Mouse (Mus musculus): ENCODE measurements around the gene Radil. TPM values are rescaled to one million over a fixed set of nuclear protein-coding genes. Genes with fewer than 3 reads are reported as not detected.

Gene Radil
- total and polyA plus RNA-seq, 3 experiments, result not detected

- peaks cover 36 to 77% of the 10 kb centered on the region in 2 experiments for H3K4me1 ChIP-seq (ENCODE audit: control insufficient read depth in 1 of 2, insufficient read depth in 2 of 2)
- H3K4me3 ChIP-seq (replicated peaks in 1 of 3; ENCODE audit: low read depth in 2 of 3, low read length in 2 of 3, poor library complexity in 1 of 3), result peak overlapping the region in 2 of 3 experiments; percentile 14 to 19
- no peak for DNase-seq (ENCODE audit: extremely low read depth)
- TF ChIP-seq EP300 (IDR thresholded peaks at IDR 0.05; ENCODE audit: low read length) (no peak), TBP (conservative IDR thresholded peaks at IDR 0.05; ENCODE audit: low read depth, low read length) (no peak), POLR2A (IDR thresholded peaks at IDR 0.05; ENCODE audit: low read depth, low read length) (no peak), UBTF (IDR thresholded peaks at IDR 0.05; ENCODE audit: low read depth, low read length) (no peak), CTCF (conservative IDR thresholded peaks at IDR 0.05 in 1 of 2, IDR thresholded peaks at IDR 0.05 in 1 of 2; ENCODE audit: low read depth in 2 of 2, low read length in 2 of 2) (no peak), IRF4 (IDR thresholded peaks at IDR 0.05; ENCODE audit: low read depth, low read length) (no peak), ELF1 (IDR thresholded peaks at IDR 0.05; ENCODE audit: low read depth, low read length) (no peak), JUND (conservative IDR thresholded peaks at IDR 0.05; ENCODE audit: low read depth, low read length) (no peak), SMC3 (IDR thresholded peaks at IDR 0.05; ENCODE audit: low read depth, low read length) (no peak), RAD21 (IDR thresholded peaks at IDR 0.05; ENCODE audit: low read depth, low read length) (no peak), GABPA (IDR thresholded peaks at IDR 0.05; ENCODE audit: insufficient replicate concordance, low read depth, low read length) (no peak), USF1 (IDR thresholded peaks at IDR 0.05; ENCODE audit: low read depth, low read length) (no peak), ZMIZ1 (IDR thresholded peaks at IDR 0.05; ENCODE audit: low read depth, low read length) (no peak), MYC (IDR thresholded peaks at IDR 0.05; ENCODE audit: low read depth, low read length) (no peak), E2F4 (IDR thresholded peaks at IDR 0.05; ENCODE audit: insufficient replicate concordance, low read depth, low read length) (no peak), MAX (IDR thresholded peaks at IDR 0.05; ENCODE audit: low read length) (no peak), HCFC1 (IDR thresholded peaks at IDR 0.05; ENCODE audit: low read depth, low read length) (no peak)
- in situ Hi-C loops (cut with MboI; ENCODE audit: low pct_ligation_motif_present, low pct_unique_long_range_greater_than_20kb, low sequenced_read_pairs), result loop anchor here (5.0 kb wide), 1 partner anchor 75 kb away; no protein-coding TSS in a partner anchor
- dilution Hi-C loops (cut with MboI; ENCODE audit: extremely low pct_ligation_motif_present, extremely low pct_unique_long_range_greater_than_20kb, low sequenced_read_pairs), result no loop called here
- peak overlapping the region; percentile 91 for H3K4me2 ChIP-seq (ENCODE audit: insufficient read depth, low read depth, poor library complexity, severe bottlenecking)
- peak overlapping the region; percentile 1; the same call in 1 of the 2 replicates for H3K9ac ChIP-seq (ENCODE audit: insufficient read depth, low read depth)
- H3K27ac ChIP-seq (ENCODE audit: insufficient read depth, low read depth), result peak overlapping the region; percentile 76
- H3K36me3 ChIP-seq (replicated peaks in 1 of 2; ENCODE audit: control insufficient read depth in 1 of 2, insufficient read depth in 1 of 2, low read length in 1 of 2), result peaks cover 5 to 74% of the 10 kb centered on the region in 2 experiments
- H3K79me2 ChIP-seq (replicated peaks; ENCODE audit: control insufficient read depth, extremely low read depth, insufficient read depth, poor library complexity, severe bottlenecking), result peaks cover 24% of the 10 kb centered on the region
- H3K9me3 ChIP-seq (replicated peaks; ENCODE audit: low read length), result no peaks in the 10 kb centered on the region
- H3K27me3 ChIP-seq (replicated peaks), result no peaks in the 10 kb centered on the region
These were observed 108.9 kb downstream of the Radil start for GRCm38 (mm10) chr5:142442045-142442440.

GRCm38 (mm10) chr5:142441332-142442044 is 109.4 kb downstream of the Radil start:
- peak overlapping the region; percentile 29 to 45 (median 44) for H3K4me3 ChIP-seq (replicated peaks in 1 of 3; ENCODE audit: low read depth in 2 of 3, low read length in 2 of 3, poor library complexity in 1 of 3)
- peaks cover 24% of the 10 kb centered on the region for H3K79me2 ChIP-seq (replicated peaks; ENCODE audit: control insufficient read depth, extremely low read depth, insufficient read depth, poor library complexity, severe bottlenecking)
- H3K27me3 ChIP-seq (replicated peaks), result no peaks in the 10 kb centered on the region
- H3K27ac ChIP-seq (ENCODE audit: insufficient read depth, low read depth), result peak overlapping the region; percentile 80
- H3K4me1 ChIP-seq (ENCODE audit: control insufficient read depth in 1 of 2, insufficient read depth in 2 of 2), result peaks cover 36 to 77% of the 10 kb centered on the region in 2 experiments
- H3K36me3 ChIP-seq (replicated peaks in 1 of 2; ENCODE audit: control insufficient read depth in 1 of 2, insufficient read depth in 1 of 2, low read length in 1 of 2), result peaks cover 7 to 76% of the 10 kb centered on the region in 2 experiments
- no peaks in the 10 kb centered on the region for H3K9me3 ChIP-seq (replicated peaks; ENCODE audit: low read length)
- dilution Hi-C loops (cut with MboI; ENCODE audit: extremely low pct_ligation_motif_present, extremely low pct_unique_long_range_greater_than_20kb, low sequenced_read_pairs), result no loop called here
- in situ Hi-C loops (cut with MboI; ENCODE audit: low pct_ligation_motif_present, low pct_unique_long_range_greater_than_20kb, low sequenced_read_pairs), result loop anchor here (5.0 kb wide), 1 partner anchor 74 kb away; no protein-coding TSS in a partner anchor
- H3K9ac ChIP-seq (ENCODE audit: insufficient read depth, low read depth), result peak overlapping the region; percentile 4; the same call in 1 of the 2 replicates
- H3K4me2 ChIP-seq (ENCODE audit: insufficient read depth, low read depth, poor library complexity, severe bottlenecking), result peak overlapping the region; percentile 91
- peak; percentile 66 for DNase-seq (ENCODE audit: extremely low read depth)
- TF ChIP-seq MAZ (IDR thresholded peaks at IDR 0.05; ENCODE audit: low read depth, low read length) (peak; percentile 66), ETS1 (conservative IDR thresholded peaks at IDR 0.05; ENCODE audit: low read depth, low read length) (peak; percentile 56; the same call in 1 of the 2 replicates), SMC3 (IDR thresholded peaks at IDR 0.05; ENCODE audit: low read depth, low read length) (no peak), CTCF (conservative IDR thresholded peaks at IDR 0.05 in 1 of 2, IDR thresholded peaks at IDR 0.05 in 1 of 2; ENCODE audit: low read depth in 2 of 2, low read length in 2 of 2) (no peak), CHD1 (IDR thresholded peaks at IDR 0.05; ENCODE audit: low read depth, low read length) (no peak), ZC3H11A (IDR thresholded peaks at IDR 0.05; ENCODE audit: low read depth, low read length) (no peak), POLR2AphosphoS2 (IDR thresholded peaks at IDR 0.05; ENCODE audit: low read depth, low read length) (no peak), PAX5 (IDR thresholded peaks at IDR 0.05; ENCODE audit: low read length) (no peak), SIN3A (IDR thresholded peaks at IDR 0.05; ENCODE audit: low read length) (peak; percentile 39), USF2 (conservative IDR thresholded peaks at IDR 0.05; ENCODE audit: low read depth, low read length) (no peak), ZMIZ1 (IDR thresholded peaks at IDR 0.05; ENCODE audit: low read depth, low read length) (no peak), TCF12 (IDR thresholded peaks at IDR 0.05; ENCODE audit: low read depth, low read length) (no peak), NELFE (IDR thresholded peaks at IDR 0.05; ENCODE audit: low read depth, low read length) (no peak), HCFC1 (IDR thresholded peaks at IDR 0.05; ENCODE audit: low read depth, low read length) (no peak), JUN (IDR thresholded peaks at IDR 0.05; ENCODE audit: insufficient read depth, low read depth, low read length) (no peak), MXI1 (IDR thresholded peaks at IDR 0.05; ENCODE audit: low read depth, low read length) (peak; percentile 90), EP300 (IDR thresholded peaks at IDR 0.05; ENCODE audit: low read length) (no peak), NRF1 (IDR thresholded peaks at IDR 0.05; ENCODE audit: low read depth, low read length) (no peak), BHLHE40 (IDR thresholded peaks at IDR 0.05; ENCODE audit: low read depth, low read length) (peak; percentile 16; the same call in 1 of the 2 replicates), RAD21 (IDR thresholded peaks at IDR 0.05; ENCODE audit: low read depth, low read length) (no peak), IRF4 (IDR thresholded peaks at IDR 0.05; ENCODE audit: low read depth, low read length) (peak; percentile 34; the same call in 1 of the 2 replicates)
